Comparison of ENCODE assay signal across 8 mouse cellular contexts in genomic region chr4:155122444-155123040, GRCm38 (mm10). TPM values are rescaled to one million over a fixed set of nuclear protein-coding genes. Genes with fewer than 3 reads are reported as not detected.
DNase-seq lines count a peak whose midpoint lies in the region; ATAC-seq and TF ChIP-seq lines count a peak whose summit lies in the region.

No protein-coding gene starts in this region.

- peaks cover 35% of the 10 kb centered on the region for H3K4me1 ChIP-seq in forebrain, embryonic 12.5 days
- H3K4me1 ChIP-seq in heart, embryonic 15.5 days (replicated peaks): peaks cover 72% of the 10 kb centered on the region
- peaks cover 47% of the 10 kb centered on the region for H3K4me1 ChIP-seq in liver, postnatal 0 days (ENCODE audit: insufficient read depth)

- H3K4me3 ChIP-seq in forebrain, embryonic 12.5 days (replicated peaks): no peak overlapping the region
- H3K4me3 ChIP-seq in heart, embryonic 15.5 days: no peak overlapping the region
- no peak overlapping the region for H3K4me3 ChIP-seq in liver, postnatal 0 days (ENCODE audit: low read depth, low read length)

- peak; percentile 81 for ATAC-seq in forebrain, embryonic 12.5 days (ENCODE audit: low FRiP score)
- ATAC-seq in heart, embryonic 15.5 days (replicated peaks; ENCODE audit: insufficient number of reproducible peaks, insufficient read depth, low FRiP score, low read depth): peak; percentile 56
- ATAC-seq in liver, postnatal 0 days: no peak

- peak overlapping the region; percentile 89 for H3K27ac ChIP-seq in forebrain, embryonic 12.5 days
- H3K27ac ChIP-seq in heart, embryonic 15.5 days: peak overlapping the region; percentile 85
- H3K27ac ChIP-seq in liver, postnatal 0 days (ENCODE audit: low read depth): no peak overlapping the region

- DNase-seq in 3134 (ENCODE audit: extremely low read depth, insufficient read length, low spot score): peak; percentile 49
- peak; percentile 86 for DNase-seq in Muller cell, postnatal 12 days (ENCODE audit: inconsistent ontology term)
- peak; percentile 94 for DNase-seq in layer of hippocampus, adult 8-10 months (ENCODE audit: low spot score in 2 of 2)
- peak; percentile 86 for DNase-seq in lung, postnatal 14 days
- peak; percentile 80 for DNase-seq in skeletal muscle tissue, adult 2 months (ENCODE audit: low read depth, low spot score)
- DNase-seq in liver, postnatal 0 days: no peak

- no peaks in the 10 kb centered on the region for H3K36me3 ChIP-seq in forebrain, embryonic 12.5 days (replicated peaks)
- no peaks in the 10 kb centered on the region for H3K36me3 ChIP-seq in heart, embryonic 15.5 days
- no peaks in the 10 kb centered on the region for H3K36me3 ChIP-seq in liver, postnatal 0 days (replicated peaks; ENCODE audit: insufficient read depth, low read length)

- no peaks in the 10 kb centered on the region for H3K9me3 ChIP-seq in forebrain, embryonic 12.5 days
- no peaks in the 10 kb centered on the region for H3K9me3 ChIP-seq in heart, embryonic 15.5 days (replicated peaks)
- H3K9me3 ChIP-seq in liver, postnatal 0 days (ENCODE audit: low read length): no peaks in the 10 kb centered on the region

- peak overlapping the region; percentile 17; the same call in 1 of the 2 replicates for H3K4me2 ChIP-seq in forebrain, embryonic 12.5 days
- H3K4me2 ChIP-seq in heart, embryonic 15.5 days: peak overlapping the region; percentile 37
- H3K4me2 ChIP-seq in liver, postnatal 0 days (ENCODE audit: low read depth, low read length): no peak overlapping the region

- H3K9ac ChIP-seq in forebrain, embryonic 12.5 days: peak overlapping the region; percentile 47; the same call in 1 of the 2 replicates
- no peak overlapping the region for H3K9ac ChIP-seq in heart, embryonic 15.5 days
- no peak overlapping the region for H3K9ac ChIP-seq in liver, postnatal 0 days (replicated peaks)

- TF ChIP-seq EP300 in liver, postnatal 0 days (IDR thresholded peaks at IDR 0.05; ENCODE audit: low read depth): no peak

- H3K27me3 ChIP-seq in forebrain, embryonic 12.5 days: no peaks in the 10 kb centered on the region
- no peaks in the 10 kb centered on the region for H3K27me3 ChIP-seq in heart, embryonic 15.5 days
- H3K27me3 ChIP-seq in liver, postnatal 0 days (ENCODE audit: insufficient read depth, low read length): no peaks in the 10 kb centered on the region

- WGBS in forebrain, embryonic 12.5 days: 21% methylated on average over 16 of the region's 16 CpGs
- 12% methylated on average over 16 of the region's 16 CpGs for WGBS in heart, embryonic 15.5 days
- WGBS in liver, postnatal 0 days (ENCODE audit: insufficient replicate concordance): 57% methylated on average over 16 of the region's 16 CpGs

- TF ChIP-seq CTCF in liver, postnatal 0 days (IDR thresholded peaks at IDR 0.05; ENCODE audit: low read depth): no peak

RNA-seq across cellular contexts. Expression of gene Morn1, which starts 36.2 kb away (rescaled TPM):
- 6.9 and 7.0 TPM in 2 replicates for polyA plus RNA-seq in forebrain, embryonic 12.5 days (2016; fragmentation: Nextera tagmentation; extraction: Ambion mirVana)
- 1.9 and 2.5 TPM in 2 replicates for polyA plus RNA-seq in heart, embryonic 15.5 days (2015; fragmentation: Nextera tagmentation; extraction: Ambion mirVana)
- 10 to 100 TPM; 11.5 to 19.0 (median 16.4) TPM for total RNA-seq in layer of hippocampus, adult 8-10 months (2022)
- polyA plus RNA-seq in liver, postnatal 0 days (2015; fragmentation: Nextera tagmentation; extraction: Ambion mirVana): 2.2 TPM in 2 replicates

RNA-seq across cellular contexts. Expression of gene Rer1, which starts 36.4 kb away (rescaled TPM):
- 128 and 129 TPM in 2 replicates for polyA plus RNA-seq in forebrain, embryonic 12.5 days (2016; fragmentation: Nextera tagmentation; extraction: Ambion mirVana)
- polyA plus RNA-seq in heart, embryonic 15.5 days (2015; fragmentation: Nextera tagmentation; extraction: Ambion mirVana): 117 and 120 TPM in 2 replicates
- total RNA-seq in layer of hippocampus, adult 8-10 months (2022): 10 to 100 TPM; 57.4 to 63.2 (median 60.8) TPM
- 111 and 118 TPM in 2 replicates for polyA plus RNA-seq in liver, postnatal 0 days (2015; fragmentation: Nextera tagmentation; extraction: Ambion mirVana)

RNA-seq across cellular contexts. Expression of gene Pex10, which starts 55.7 kb away (rescaled TPM):
- 17.2 and 19.3 TPM in 2 replicates for polyA plus RNA-seq in forebrain, embryonic 12.5 days (2016; fragmentation: Nextera tagmentation; extraction: Ambion mirVana)
- 16.3 and 18.6 TPM in 2 replicates for polyA plus RNA-seq in heart, embryonic 15.5 days (2015; fragmentation: Nextera tagmentation; extraction: Ambion mirVana)
- 10 to 100 TPM; 18.2 to 25.4 (median 21.9) TPM for total RNA-seq in layer of hippocampus, adult 8-10 months (2022)
- 5.9 and 6.8 TPM in 2 replicates for polyA plus RNA-seq in liver, postnatal 0 days (2015; fragmentation: Nextera tagmentation; extraction: Ambion mirVana)
